8 mouse cellular contexts compared by ENCODE assay signal in genomic region chrX:103821832-103822196, GRCm38 (mm10). TPM values are rescaled to one million over a fixed set of nuclear protein-coding genes. Genes with fewer than 3 reads are reported as not detected.
DNase-seq lines count a peak whose midpoint lies in the region; ATAC-seq and TF ChIP-seq lines count a peak whose summit lies in the region.

Gene Slc16a2, minus strand, starts transcription at chrX:103821983.

- peak within 1 kb of the TSS; percentile 57 for H3K4me3 ChIP-seq in spleen, adult 2 months (ENCODE audit: extremely low read depth, insufficient read depth, insufficient read length)
- peak within 1 kb of the TSS; percentile 54 for H3K4me3 ChIP-seq in embryonic facial prominence, embryonic 14.5 days (ENCODE audit: low read depth, low read length)
- peak within 1 kb of the TSS; percentile 66 for H3K4me3 ChIP-seq in heart, embryonic 13.5 days
- H3K4me3 ChIP-seq in kidney, embryonic 16.5 days (ENCODE audit: low read length), result peak within 1 kb of the TSS; percentile 53
- H3K4me3 ChIP-seq in liver, embryonic 11.5 days (ENCODE audit: low read depth, low read length), result peak within 1 kb of the TSS; percentile 51
- peak within 1 kb of the TSS; percentile 48 for H3K4me3 ChIP-seq in stomach, embryonic 16.5 days (replicated peaks; ENCODE audit: low read length)

- H3K4me1 ChIP-seq in spleen, adult 2 months (ENCODE audit: control insufficient read depth, insufficient read depth, insufficient read length), result no peaks in the 10 kb centered on the region
- peaks cover 7% of the 10 kb centered on the region; the same call in 1 of the 2 replicates for H3K4me1 ChIP-seq in embryonic facial prominence, embryonic 14.5 days (ENCODE audit: control insufficient read depth, insufficient read depth, low read length)
- no peaks in the 10 kb centered on the region for H3K4me1 ChIP-seq in heart, embryonic 13.5 days
- H3K4me1 ChIP-seq in kidney, embryonic 16.5 days (ENCODE audit: insufficient read depth, low read length), result peaks cover 5% of the 10 kb centered on the region; the same call in 1 of the 2 replicates
- H3K4me1 ChIP-seq in liver, embryonic 11.5 days (replicated peaks; ENCODE audit: control insufficient read depth, insufficient read depth, low read length), result no peaks in the 10 kb centered on the region
- H3K4me1 ChIP-seq in stomach, embryonic 16.5 days (ENCODE audit: control insufficient read depth, insufficient read depth, low read length), result no peaks in the 10 kb centered on the region

- H3K9me3 ChIP-seq in embryonic facial prominence, embryonic 14.5 days (ENCODE audit: control insufficient read depth, low read length), result no peaks in the 10 kb centered on the region
- H3K9me3 ChIP-seq in heart, embryonic 13.5 days, result no peaks in the 10 kb centered on the region
- no peaks in the 10 kb centered on the region for H3K9me3 ChIP-seq in kidney, embryonic 16.5 days (ENCODE audit: low read length)
- H3K9me3 ChIP-seq in liver, embryonic 11.5 days (ENCODE audit: control insufficient read depth, low read length), result no peaks in the 10 kb centered on the region
- H3K9me3 ChIP-seq in stomach, embryonic 16.5 days (replicated peaks; ENCODE audit: control insufficient read depth, low read length), result no peaks in the 10 kb centered on the region; the same call in 1 of the 2 replicates

- peak within 1 kb of the TSS; percentile 62 for H3K4me2 ChIP-seq in embryonic facial prominence, embryonic 14.5 days (ENCODE audit: low read depth, low read length)
- H3K4me2 ChIP-seq in heart, embryonic 13.5 days, result peak within 1 kb of the TSS; percentile 85
- H3K4me2 ChIP-seq in kidney, embryonic 16.5 days (replicated peaks; ENCODE audit: low read depth, low read length), result peak within 1 kb of the TSS; percentile 68
- H3K4me2 ChIP-seq in liver, embryonic 11.5 days, result peak within 1 kb of the TSS; percentile 75
- H3K4me2 ChIP-seq in stomach, embryonic 16.5 days (ENCODE audit: low read depth, low read length), result peak within 1 kb of the TSS; percentile 86

- peak; percentile 2 to 9 for DNase-seq in spleen, adult 2 months (ENCODE audit: low read depth in 1 of 2, low spot score in 2 of 2)
- DNase-seq in spleen, adult 12 weeks (ENCODE audit: low spot score), result no peak
- peak; percentile 83 for DNase-seq in embryonic facial prominence, embryonic 14.5 days (ENCODE audit: low spot score)
- DNase-seq in liver, embryonic 11.5 days (ENCODE audit: low spot score), result peak; percentile 43
- DNase-seq in naive thymus-derived CD4-positive, alpha-beta T cell, adult 2 months (ENCODE audit: low read depth), result peak; percentile 64

- no peak for TF ChIP-seq CTCF in spleen, adult 2 months (IDR thresholded peaks at IDR 0.05; ENCODE audit: extremely low read depth, insufficient read depth, insufficient read length, insufficient replicate concordance)

- H3K36me3 ChIP-seq in spleen, adult 2 months (ENCODE audit: control insufficient read depth, insufficient read depth, low read length), result no peaks in the 10 kb centered on the region
- no peaks in the 10 kb centered on the region for H3K36me3 ChIP-seq in embryonic facial prominence, embryonic 14.5 days (ENCODE audit: control insufficient read depth, insufficient read depth, low read length)
- H3K36me3 ChIP-seq in heart, embryonic 13.5 days, result no peaks in the 10 kb centered on the region
- no peaks in the 10 kb centered on the region for H3K36me3 ChIP-seq in kidney, embryonic 16.5 days (ENCODE audit: insufficient read depth, low read length)
- no peaks in the 10 kb centered on the region for H3K36me3 ChIP-seq in liver, embryonic 11.5 days (ENCODE audit: control insufficient read depth, insufficient read depth, low read length)
- no peaks in the 10 kb centered on the region for H3K36me3 ChIP-seq in stomach, embryonic 16.5 days (ENCODE audit: control insufficient read depth, insufficient read depth, low read length)

- WGBS in spleen, adult 2 months, result 28% methylated on average over 17 of the region's 17 CpGs
- WGBS in embryonic facial prominence, embryonic 14.5 days, result 15% methylated on average over 13 of the region's 17 CpGs
- 15% methylated on average over 14 of the region's 17 CpGs for WGBS in heart, embryonic 13.5 days
- 17% methylated on average over 11 of the region's 17 CpGs for WGBS in kidney, embryonic 16.5 days
- 15% methylated on average over 16 of the region's 17 CpGs for WGBS in liver, embryonic 11.5 days
- WGBS in stomach, embryonic 16.5 days, result 12% methylated on average over 17 of the region's 17 CpGs

- TF ChIP-seq POLR2A in spleen, adult 2 months (IDR thresholded peaks at IDR 0.05; ENCODE audit: low read depth, low read length), result no peak

- H3K9ac ChIP-seq in embryonic facial prominence, embryonic 14.5 days (ENCODE audit: low read depth, low read length), result peak within 1 kb of the TSS; percentile 69
- H3K9ac ChIP-seq in heart, embryonic 13.5 days, result peak within 1 kb of the TSS; percentile 83
- peak within 1 kb of the TSS; percentile 65 for H3K9ac ChIP-seq in kidney, embryonic 16.5 days (replicated peaks; ENCODE audit: low read length)
- H3K9ac ChIP-seq in liver, embryonic 11.5 days (ENCODE audit: low read depth, low read length), result peak within 1 kb of the TSS; percentile 3; the same call in 1 of the 2 replicates
- peak within 1 kb of the TSS; percentile 69 for H3K9ac ChIP-seq in stomach, embryonic 16.5 days (ENCODE audit: low read length)

- peaks cover 3% of the 10 kb centered on the region; the same call in 1 of the 2 replicates for H3K27me3 ChIP-seq in spleen, adult 2 months (ENCODE audit: control insufficient read depth, insufficient read depth, low read length)
- H3K27me3 ChIP-seq in embryonic facial prominence, embryonic 14.5 days (replicated peaks; ENCODE audit: control insufficient read depth, insufficient read depth, low read length), result peaks cover 46% of the 10 kb centered on the region
- H3K27me3 ChIP-seq in heart, embryonic 13.5 days (replicated peaks), result peaks cover 88% of the 10 kb centered on the region
- H3K27me3 ChIP-seq in kidney, embryonic 16.5 days (ENCODE audit: insufficient read depth, low read length), result peaks cover 42% of the 10 kb centered on the region
- H3K27me3 ChIP-seq in liver, embryonic 11.5 days (replicated peaks; ENCODE audit: control insufficient read depth, insufficient read depth, low read length), result peaks cover 68% of the 10 kb centered on the region
- peaks cover 31% of the 10 kb centered on the region; the same call in 1 of the 2 replicates for H3K27me3 ChIP-seq in stomach, embryonic 16.5 days (ENCODE audit: control insufficient read depth, insufficient read depth, low read length)

- ATAC-seq in embryonic facial prominence, embryonic 14.5 days (ENCODE audit: low read depth), result peak; percentile 90
- ATAC-seq in heart, embryonic 13.5 days (ENCODE audit: extremely low read depth, insufficient number of reproducible peaks, low FRiP score, low TSS enrichment), result peak; percentile 73; the same call in 1 of the 2 replicates
- ATAC-seq in kidney, embryonic 16.5 days (ENCODE audit: low FRiP score, low TSS enrichment), result peak; percentile 92
- ATAC-seq in liver, embryonic 11.5 days (replicated peaks; ENCODE audit: low FRiP score), result peak; percentile 65
- ATAC-seq in stomach, embryonic 16.5 days (ENCODE audit: insufficient read depth, low FRiP score), result peak; percentile 89

- no peak within 1 kb of the TSS; the same call in 1 of the 2 replicates for H3K27ac ChIP-seq in spleen, adult 2 months (ENCODE audit: insufficient read depth, low read length)
- peak within 1 kb of the TSS; percentile 94 for H3K27ac ChIP-seq in embryonic facial prominence, embryonic 14.5 days (replicated peaks; ENCODE audit: low read depth, low read length)
- peak within 1 kb of the TSS; percentile 86 for H3K27ac ChIP-seq in heart, embryonic 13.5 days (replicated peaks)
- H3K27ac ChIP-seq in kidney, embryonic 16.5 days (ENCODE audit: low read length), result peak within 1 kb of the TSS; percentile 88
- H3K27ac ChIP-seq in liver, embryonic 11.5 days (ENCODE audit: low read depth, low read length), result no peak within 1 kb of the TSS
- H3K27ac ChIP-seq in stomach, embryonic 16.5 days (ENCODE audit: low read length), result peak within 1 kb of the TSS; percentile 79

RNA-seq across cellular contexts. Expression of gene Slc16a2, which starts in this region (rescaled TPM):
- polyA plus RNA-seq in spleen, adult 2 months (2012; rRNA removed), result 3.2 and 4.3 TPM in 2 replicates
- 34.7 and 38.2 TPM in 2 replicates for polyA plus RNA-seq in embryonic facial prominence, embryonic 14.5 days (2014; fragmentation: Nextera tagmentation; extraction: Ambion mirVana)
- 13.9 and 14.4 TPM in 2 replicates for polyA plus RNA-seq in heart, embryonic 13.5 days (2015; fragmentation: Nextera tagmentation; extraction: Ambion mirVana)
- 12.8 and 14.4 TPM in 2 replicates for polyA plus RNA-seq in kidney, embryonic 16.5 days (2015; fragmentation: Nextera tagmentation; extraction: Ambion mirVana)
- 4.9 and 5.6 TPM in 2 replicates for polyA plus RNA-seq in liver, embryonic 11.5 days (2014; fragmentation: Nextera tagmentation; extraction: Ambion mirVana)
- 9.8 and 10.2 TPM in 2 replicates for polyA plus RNA-seq in stomach, embryonic 16.5 days (2015; fragmentation: Nextera tagmentation; extraction: Ambion mirVana)

Comparison
In these comparisons a context has a peak if more than half of its experiments do, and no peak if none do; other contexts are left out.
1. H3K27ac ChIP-seq: peak in embryonic facial prominence, embryonic 14.5 days (single experiment), heart, embryonic 13.5 days (single experiment), kidney, embryonic 16.5 days (single experiment) and stomach, embryonic 16.5 days (single experiment); none in spleen, adult 2 months (single experiment) and liver, embryonic 11.5 days (single experiment).
2. H3K9ac ChIP-seq: peak in every context shown above with its lines; median percentile 83 in heart, embryonic 13.5 days; 69 in embryonic facial prominence, embryonic 14.5 days; 69 in stomach, embryonic 16.5 days; 65 in kidney, embryonic 16.5 days; 3 in liver, embryonic 11.5 days.
3. Peak in every context shown above with its lines, with median percentiles within 50 percentile points of each other: H3K4me3 ChIP-seq, ATAC-seq and H3K4me2 ChIP-seq.